Mouse (Mus musculus) adrenal gland (tissue): Measurements from ENCODE around the gene Etv6.
"Not testable (repeated sequence)": the region's sequence is repeated elsewhere in the genome, so short reads cannot be mapped to it uniquely, and the experiment has no call there.

Experiments
- intact Hi-C: fragments of 180-260 bp; cut with DNase I; formaldehyde crosslinking; loops from one replicate; pipeline ENCODE4 v1.15.1; 2025
- long read RNA-seq, 2 experiments: library from polyadenylated mRNA; unstranded; transcript quantifications; one replicate each; pipeline ENCODE4 v2.0.0; 2020; ENCODE audit warnings: borderline replicate concordance in 1 of 2; ENCODE audit not compliant: insufficient replicate concordance in 1 of 2

Etv6 gene
- long read RNA-seq, experiment 1, partial matches to known transcripts: 0 of 5 reads
- long read RNA-seq, experiment 1, other reads (novel, unspliced or antisense): 5 of 5 reads
- long read RNA-seq, experiment 2, full-length matches to known transcripts: 1 of 24 reads
- long read RNA-seq, experiment 2, partial matches to known transcripts: 3 of 24 reads
- long read RNA-seq, experiment 2, other reads (novel, unspliced or antisense): 20 of 24 reads

DNA sequence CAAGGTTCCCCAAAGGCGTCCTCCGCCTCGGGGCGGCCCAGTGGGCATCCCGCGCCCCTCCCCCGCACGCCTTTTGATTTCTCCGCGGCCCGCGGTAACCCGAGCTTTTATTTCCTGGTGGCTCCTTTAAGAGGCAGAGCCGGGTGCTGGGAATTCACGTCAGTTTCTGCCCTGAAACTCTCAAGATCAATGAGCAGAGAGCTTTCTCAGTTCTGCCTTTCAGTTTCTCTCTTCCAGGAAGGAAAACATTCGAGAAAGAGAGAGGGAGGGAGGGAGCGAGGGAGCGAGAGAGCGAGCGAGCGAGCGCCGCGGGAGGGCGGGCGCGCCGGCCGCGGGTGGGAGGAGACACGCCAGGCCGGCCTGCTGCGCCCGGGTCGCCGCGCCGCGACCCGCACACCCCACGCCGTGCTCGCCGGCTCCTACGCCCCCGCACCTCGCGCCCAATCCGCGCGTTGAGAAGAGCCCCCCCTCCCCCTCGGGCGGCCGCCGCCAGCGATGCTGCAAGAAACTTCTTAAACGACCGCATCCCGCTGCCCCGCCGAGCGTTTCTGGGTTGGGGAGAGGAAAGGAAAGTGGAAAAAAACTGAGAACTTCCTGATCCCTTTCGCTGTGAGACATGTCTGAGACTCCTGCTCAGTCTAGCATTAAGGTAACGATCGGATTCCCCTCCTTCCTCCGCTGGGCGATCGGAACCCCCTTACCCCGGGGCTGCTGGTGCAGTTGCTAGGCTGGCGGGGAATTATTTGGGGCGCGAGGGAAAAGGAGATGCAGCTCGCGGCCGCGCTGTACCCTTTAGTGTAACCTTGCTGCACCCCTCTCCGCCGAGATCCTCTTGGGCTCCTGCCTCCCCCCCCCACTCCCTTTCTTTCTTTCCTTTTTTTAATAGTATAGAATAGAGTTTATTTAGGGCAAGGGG lies at the start of gene Etv6:
Etv6 (plus strand) TSS at position 211 of the 916 bp plus-strand sequence.
- intact Hi-C loops: loop anchor here (5.0 kb wide), 1 partner anchor 52 kb away; no protein-coding TSS in a partner anchor

DNA sequence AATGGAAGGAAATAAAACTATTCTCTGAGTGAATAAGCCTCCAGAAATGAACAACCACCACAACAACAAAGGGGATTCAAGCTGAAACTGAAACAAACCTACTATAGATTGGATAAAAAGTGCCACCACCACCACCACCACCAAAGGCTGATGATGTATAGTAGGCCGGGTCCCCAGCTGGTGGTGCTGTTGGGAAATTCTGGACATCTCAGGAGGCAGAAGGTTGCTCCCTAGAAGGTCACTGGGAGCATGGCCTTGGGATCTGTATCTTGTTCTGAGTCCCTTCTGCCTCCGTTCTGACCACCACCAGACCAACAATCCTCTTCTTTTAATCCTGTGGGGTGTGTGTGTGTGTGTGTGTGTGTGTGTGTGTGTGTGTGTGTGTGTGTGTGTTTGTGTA lies 49.3 kb upstream of the Etv6 start:
- intact Hi-C loops: no loop called here

DNA sequence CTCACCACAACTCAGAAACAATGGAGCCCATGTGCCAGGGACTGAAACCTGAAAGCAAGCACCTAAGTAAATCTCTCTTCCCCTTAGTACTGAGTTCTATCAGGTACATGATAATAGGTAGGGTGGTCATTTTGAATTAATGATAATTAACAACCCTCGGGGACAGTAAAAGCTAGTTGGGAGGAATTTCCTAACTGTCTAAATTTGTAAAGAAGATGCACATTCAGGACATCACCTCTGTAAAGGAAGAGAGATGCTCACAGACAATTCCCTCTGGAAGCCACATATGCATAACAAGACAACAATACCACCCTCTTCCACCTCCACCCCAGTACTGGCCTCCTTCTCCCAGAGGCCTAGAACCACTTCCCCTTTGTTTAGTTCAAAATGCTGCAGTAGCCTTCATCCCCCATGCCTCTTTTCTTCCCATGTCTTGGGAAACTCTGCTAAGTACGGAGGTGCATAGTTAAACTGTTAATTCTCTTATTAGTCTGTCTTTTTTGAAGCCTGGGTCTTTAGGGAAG lies 48.4 kb upstream of the Etv6 start:
- intact Hi-C loops: no loop called here

DNA sequence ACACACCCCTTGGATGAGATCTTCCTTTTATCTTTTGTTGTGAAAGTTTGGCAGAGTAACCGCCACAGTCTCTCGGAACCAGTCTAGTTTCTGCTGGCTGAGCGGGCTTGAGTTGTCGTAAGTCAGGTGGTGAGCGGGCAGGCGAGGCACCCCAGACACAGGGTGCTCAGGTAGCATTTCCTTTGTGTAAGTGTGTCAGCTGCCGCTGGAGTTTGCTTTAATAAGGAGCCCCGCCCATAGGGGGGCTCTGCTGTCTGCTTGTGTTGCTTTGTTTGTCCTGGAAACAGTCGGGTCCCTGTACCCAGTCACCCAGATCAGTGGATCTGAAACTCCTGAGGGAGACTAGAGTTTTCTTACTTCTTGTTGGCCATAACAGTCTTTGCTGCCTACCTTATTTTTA lies 47.5 kb upstream of the Etv6 start:
- intact Hi-C loops: no loop called here

DNA sequence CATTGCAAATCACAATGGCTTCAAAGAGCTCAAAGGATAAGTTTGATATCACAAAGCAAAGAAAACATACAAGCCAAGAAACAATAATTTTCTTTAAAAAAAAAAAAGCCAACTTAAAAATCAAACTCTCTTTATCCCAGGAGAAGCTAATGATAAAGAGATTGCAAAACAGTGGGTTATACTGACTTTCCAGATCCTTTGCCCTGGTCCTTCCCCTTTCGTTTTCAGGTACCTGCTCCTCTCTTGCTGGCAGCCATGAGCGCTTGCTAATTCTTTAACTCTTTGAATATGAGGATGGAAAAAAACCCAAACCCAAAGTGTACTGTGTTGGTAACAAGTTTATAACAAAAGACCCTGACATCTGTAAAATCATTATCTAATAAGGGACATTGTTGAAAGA lies 38.0 kb upstream of the Etv6 start:
- intact Hi-C loops: no loop called here

DNA sequence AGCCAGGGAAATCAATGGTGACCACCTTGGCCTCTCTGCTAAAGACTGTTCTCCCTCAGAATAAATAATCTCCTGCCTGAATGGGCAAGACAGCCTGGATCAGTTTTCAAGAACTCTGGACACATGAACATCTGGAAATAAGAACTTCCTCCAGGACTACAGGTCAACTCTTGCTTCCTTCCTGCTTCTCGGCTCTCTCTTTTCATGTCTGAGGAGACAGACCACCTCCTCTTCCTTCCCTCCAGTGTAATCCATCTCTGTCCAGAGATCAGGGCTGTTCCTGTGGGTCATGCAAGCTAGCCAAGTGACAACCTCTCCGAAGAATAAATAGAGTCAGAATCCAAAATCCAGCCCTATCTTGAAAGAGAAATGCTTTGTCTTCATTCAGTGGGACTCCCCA lies 37.6 kb upstream of the Etv6 start:
- intact Hi-C loops: no loop called here

DNA sequence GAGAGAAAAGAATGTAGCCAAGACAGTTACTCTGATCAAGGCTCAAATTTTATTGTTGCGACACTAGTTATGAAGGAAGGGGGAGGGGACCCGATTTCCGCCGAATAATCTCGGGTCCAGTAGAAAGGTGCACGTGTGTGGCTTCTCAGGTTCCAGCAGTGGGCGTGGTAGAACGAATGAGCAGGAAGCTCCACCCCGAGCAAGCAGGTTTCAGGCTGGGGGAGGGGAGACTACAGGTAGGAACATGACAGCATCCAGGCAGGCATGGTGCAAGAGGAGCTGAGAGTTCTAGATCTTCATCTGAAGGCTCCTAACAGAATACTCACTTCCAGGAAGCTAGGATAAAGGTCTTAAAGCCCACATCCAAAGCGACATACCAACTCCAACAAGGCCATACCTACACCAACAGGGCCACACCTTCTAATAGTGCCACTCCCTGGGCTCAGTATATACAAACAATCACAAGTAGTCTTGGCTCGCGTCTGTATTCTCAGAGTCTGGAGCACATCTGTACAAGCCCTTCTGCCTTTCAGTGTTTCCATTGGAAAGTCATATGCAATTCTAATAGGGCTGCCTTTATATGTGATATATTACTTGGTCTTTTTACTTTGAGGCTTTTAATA lies 20.9 kb upstream of the Etv6 start:
- intact Hi-C loops: not testable (repeated sequence)

DNA sequence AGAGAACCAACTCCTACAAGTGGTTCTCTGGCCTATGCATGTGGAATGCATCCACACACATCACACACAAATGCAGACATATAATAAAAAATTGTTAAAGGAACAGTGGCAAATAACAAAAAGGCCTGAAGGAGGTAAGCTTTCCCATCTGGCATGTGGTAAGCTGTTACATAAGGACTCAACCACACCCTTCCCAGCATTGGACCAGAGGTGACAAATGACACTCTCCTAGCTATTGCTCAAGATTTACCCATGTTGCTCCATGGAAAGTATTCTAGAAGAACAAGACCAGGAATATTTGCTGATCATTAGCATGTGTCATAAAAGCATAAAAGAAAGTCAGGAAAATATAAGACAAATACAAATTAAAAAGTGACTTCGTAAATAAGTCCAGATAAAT lies 16.7 kb upstream of the Etv6 start:
- intact Hi-C loops: no loop called here

DNA sequence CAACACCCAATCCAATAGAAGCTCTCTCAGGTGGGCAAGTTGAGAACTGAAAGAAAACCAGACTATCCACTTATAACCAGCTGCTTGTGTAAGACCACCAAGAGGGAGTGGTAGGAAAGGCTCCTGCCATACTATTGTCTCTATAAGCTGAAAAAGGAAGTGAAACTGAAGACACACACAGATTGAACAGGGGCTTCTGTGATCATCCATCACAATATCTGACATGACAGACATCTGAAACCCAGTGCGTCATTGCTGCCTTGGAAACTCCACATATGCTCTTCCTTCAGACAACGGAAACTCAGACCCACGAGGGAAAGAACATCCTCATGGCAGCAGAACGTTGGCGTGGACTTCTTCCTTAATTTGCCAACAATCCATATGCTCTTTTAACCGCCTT lies 14.7 kb upstream of the Etv6 start:
- intact Hi-C loops: no loop called here

DNA sequence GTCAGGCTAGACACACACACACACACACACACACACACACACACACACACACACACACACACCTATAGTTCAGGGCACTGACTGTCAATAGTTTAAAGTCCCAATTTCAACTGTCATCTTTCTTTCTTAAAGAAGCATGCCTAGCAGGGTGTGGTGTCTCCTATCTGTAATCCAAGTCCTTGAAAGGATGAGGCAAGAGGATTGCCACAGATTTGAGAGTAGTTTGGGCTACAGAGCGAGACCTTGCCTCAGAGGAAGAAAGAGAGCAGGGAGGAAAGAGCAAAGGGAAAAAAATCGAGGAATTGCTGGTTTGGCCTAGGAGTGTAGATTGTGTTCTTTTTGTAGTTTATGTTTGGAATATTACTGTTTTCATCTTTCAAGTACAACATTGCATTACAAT lies 9.2 kb upstream of the Etv6 start:
- intact Hi-C loops: no loop called here

DNA sequence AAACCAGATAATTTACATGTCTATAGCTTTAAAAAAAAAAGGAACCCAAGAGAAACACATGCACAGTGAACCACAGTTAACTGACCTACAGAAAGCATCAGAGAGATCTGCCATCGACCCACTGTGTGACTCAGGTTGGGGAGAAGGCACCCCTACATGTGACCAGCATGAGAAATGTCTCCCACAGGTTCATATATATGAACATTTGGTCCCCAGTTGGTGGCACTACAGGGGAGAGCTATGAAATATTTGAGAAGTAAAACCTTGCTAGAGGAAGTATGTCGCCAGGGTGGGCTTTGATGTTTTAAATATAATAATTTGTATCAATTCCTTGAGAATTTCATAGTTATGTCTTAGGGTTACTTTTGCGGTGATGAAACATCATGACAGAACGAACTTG lies 8.5 kb upstream of the Etv6 start:
- intact Hi-C loops: no loop called here

DNA sequence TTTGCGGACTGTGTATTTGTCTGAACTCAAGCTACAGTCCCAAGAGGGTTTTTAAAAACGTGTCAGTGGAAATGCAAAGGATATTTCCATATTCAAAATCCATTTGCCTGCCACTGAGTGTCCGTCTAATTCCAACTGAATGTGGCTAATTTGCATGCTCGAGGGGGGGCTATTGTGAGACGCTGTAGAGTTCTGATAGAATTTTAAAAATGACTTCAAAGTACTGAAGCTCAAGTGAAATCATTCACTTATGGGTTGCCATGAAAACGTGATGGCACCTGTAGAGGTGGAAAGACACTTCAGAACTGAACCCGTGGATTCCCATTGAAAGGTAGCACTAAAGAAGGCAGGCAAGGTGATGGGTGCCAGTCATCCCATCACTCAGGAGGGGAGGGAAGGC lies 3.0 kb upstream of the Etv6 start:
- intact Hi-C loops: no loop called here

DNA sequence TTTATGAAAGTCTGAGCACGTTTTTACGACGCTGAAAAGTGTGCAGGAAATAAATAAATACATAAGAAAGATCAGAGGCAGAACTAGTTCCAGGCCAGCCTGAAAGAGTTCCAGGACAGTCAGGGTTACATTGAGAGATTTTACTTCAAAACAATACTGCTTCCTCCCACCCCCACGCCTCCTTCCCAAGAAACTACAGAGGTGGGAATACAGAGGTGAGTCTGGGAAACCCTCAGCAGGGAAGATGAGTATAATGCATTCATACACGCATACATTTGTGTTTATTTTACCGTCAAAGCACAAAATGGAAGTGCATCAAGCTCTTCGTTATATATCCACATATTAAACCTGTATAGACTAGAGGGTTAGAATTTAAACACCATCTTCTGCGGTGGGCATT lies 1.1 kb upstream of the Etv6 start:
- intact Hi-C loops: no loop called here

DNA sequence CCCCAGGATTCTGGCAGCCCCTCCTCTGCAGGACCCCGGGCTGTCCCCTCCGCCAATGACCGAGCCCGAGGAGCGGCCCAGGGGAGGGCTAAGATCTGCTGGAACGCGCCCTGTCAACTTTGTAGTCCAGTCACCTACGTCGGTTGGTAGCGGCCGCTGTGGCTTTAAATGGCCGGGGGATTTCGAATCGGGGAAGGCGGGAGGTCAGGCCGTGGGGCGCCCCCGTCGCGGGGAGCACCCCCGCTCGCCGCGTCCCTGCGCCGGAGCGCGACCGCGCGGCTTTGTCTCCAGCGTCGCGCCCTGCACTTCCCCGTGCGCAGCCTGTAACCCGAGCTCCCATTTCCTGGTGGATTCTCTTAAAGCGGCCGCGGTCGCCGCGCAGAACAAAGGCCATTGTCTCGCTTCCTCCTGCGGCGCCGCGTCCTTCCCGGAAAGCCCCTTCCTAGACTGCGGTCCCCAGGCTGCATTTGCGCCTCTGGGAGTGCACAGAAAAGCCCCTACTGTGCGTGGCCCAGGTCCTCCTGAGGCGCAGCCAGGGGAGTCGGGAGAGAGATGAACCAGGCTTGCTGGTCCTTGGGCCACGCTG lies 503 bp upstream of the Etv6 start:
- intact Hi-C loops: loop anchor here (5.0 kb wide), 1 partner anchor 52 kb away; no protein-coding TSS in a partner anchor

DNA sequence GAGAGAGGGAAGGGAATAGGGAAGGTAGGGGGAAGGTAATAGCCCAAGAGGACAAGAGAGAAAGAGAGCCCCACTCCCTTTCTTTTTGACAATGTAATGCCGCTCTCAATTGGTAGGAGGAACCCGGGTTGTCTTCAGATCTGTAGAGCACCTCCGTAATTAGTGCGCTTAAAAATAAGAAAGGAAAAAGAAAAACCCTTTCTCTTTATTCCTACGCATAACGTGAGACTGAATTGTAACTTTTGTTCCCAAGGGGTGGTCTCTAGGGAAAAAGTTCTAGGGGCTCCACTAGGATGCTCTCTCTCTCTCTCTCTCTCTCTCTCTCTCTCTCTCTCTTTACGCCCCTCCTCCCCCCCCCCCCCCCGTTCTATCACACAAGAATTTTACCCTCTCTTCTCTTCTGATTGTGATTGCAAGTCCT lies 1.0 kb downstream of the Etv6 start:
- intact Hi-C loops: loop anchor here (5.0 kb wide), 1 partner anchor 51 kb away; no protein-coding TSS in a partner anchor

DNA sequence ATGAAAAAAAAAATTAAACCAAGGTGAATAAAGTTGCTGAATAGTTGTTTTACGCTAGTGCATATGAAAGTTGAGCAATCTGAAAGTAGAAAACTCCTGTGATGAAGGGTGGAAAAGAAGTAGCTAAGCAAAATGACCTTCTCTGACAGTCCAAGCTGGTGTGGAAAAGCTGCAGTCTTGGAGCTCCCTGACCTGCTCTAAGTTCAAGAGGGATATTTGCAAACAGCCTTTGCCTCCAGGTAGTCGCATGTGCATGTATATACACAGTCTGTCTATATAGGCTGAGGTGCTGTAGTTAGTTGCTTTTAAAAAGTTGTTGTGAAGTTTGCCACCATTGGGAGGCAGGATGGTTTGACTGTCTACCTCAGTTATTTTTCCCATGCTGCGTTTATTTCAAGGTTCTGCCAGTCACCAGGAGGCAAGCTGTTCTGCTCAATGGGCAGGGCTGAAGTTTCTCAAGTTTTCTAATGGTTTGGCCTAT lies 1.5 kb downstream of the Etv6 start:
- intact Hi-C loops: loop anchor here (5.0 kb wide), 1 partner anchor 50 kb away; no protein-coding TSS in a partner anchor

DNA sequence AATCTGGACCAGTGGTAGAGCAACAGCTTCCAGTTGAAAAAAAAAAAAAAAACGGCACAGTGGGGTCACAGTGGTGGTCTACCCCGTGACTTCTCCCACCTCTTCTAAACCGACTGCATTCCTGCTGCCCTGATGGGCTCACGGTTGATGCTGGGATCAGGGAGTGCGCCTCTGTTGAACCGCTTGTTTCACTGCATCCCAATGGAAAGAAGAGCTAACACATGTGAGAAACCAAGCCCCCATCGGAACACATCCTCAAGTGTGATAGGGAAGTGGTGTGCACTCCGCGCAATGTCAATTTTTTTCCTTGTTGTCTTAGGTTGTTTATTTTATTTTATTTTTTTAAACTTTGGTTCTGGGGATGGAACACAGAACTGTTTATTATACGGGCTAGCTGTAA lies 2.5 kb downstream of the Etv6 start:
- intact Hi-C loops: loop anchor here (5.0 kb wide), 1 partner anchor 49 kb away; no protein-coding TSS in a partner anchor

DNA sequence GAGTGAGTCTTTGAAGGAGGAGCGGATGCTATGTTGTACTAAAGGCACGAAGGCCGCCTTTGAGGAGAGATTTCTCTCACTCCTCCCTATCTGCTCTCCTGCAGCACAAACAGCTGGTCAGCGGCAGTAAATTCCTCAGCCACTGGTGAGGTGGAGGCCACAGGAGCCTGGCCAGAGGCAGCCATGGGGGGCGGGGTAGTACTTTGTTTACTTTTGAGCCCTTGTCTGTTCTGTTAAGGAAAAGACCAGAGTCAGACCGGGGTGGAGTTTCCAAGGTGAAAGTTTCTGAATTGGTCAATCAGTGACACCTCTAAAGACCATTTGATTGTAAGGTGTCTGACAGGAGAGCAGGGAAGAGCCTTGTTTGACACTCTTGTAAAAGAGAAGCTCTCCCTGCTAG lies 3.4 kb downstream of the Etv6 start:
- intact Hi-C loops: loop anchor here (5.0 kb wide), 1 partner anchor 48 kb away; no protein-coding TSS in a partner anchor

DNA sequence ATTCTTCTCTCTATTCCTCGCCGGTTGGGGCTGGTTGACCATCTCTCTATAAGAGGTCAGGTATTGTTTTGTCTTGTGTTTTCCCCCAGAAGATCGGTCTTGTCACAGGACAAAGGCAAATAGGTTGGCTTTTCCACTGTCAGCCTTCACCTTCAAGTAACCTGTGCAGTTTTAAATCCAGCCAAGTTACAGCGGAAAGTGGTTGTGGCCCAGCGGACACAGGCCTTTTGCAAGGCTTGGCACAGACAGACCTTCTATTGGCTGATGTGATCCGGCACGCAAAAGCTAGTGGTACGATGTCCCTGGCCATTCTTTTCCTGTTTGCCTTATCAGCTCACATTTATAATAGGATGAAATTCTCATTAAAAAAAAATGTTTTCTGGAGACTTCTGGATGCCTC lies 3.9 kb downstream of the Etv6 start:
- intact Hi-C loops: loop anchor here (5.0 kb wide), 1 partner anchor 48 kb away; no protein-coding TSS in a partner anchor

DNA sequence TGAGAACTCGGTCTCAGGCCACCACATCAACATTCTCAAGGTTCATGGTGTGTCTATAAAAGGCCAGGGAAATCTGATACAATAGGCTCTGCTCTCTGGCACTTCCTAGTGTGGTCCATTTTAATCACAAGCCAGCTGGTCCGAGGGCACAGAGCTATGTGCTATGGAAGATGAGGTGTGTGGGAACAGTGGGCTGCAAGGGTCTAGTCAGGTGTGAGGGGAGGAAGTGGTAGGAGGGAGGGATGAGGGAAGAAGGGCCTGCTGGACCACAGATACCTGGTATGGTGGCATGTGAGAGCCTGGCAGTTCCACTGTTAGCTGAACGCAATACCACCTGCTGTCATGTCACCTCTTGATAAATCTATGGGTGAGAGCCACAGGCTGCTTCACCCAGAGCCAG lies 4.8 kb downstream of the Etv6 start:
- intact Hi-C loops: loop anchor here (5.0 kb wide), 1 partner anchor 107 kb away; no protein-coding TSS in a partner anchor

DNA sequence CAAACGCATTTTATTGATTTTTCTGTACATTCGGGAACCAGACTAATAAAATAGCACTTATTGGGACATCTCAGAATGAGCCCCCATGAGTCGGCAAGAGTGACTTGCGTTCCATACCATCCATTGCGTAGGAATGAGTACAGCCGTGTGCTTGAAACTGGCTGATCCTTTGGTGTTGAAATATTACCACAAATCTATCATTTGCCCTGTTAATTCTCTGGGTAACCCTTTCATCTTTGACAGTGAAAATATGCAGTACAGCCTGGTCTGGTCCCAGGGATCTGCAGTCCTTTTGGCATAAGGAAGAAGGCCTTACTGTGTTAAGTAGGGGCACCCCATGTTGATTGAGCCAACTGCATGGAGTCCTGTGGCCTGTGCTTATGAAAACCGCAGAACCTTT lies 5.8 kb downstream of the Etv6 start:
- intact Hi-C loops: loop anchor here (5.0 kb wide), 1 partner anchor 106 kb away; no protein-coding TSS in a partner anchor
